Mouse (Mus musculus): ENCODE data around the gene Ccdc27. TPM values are rescaled to one million over a fixed set of nuclear protein-coding genes. Genes with fewer than 3 reads are reported as not detected.

Ccdc27 gene
- total RNA-seq, 2 experiments from 2014 or later = not detected

Other genes with a start within 250 kb of the Ccdc27 start
- gene A430005L14Rik, start 85.4 kb downstream of the Ccdc27 start, total RNA-seq (2021) = 10 to 100 TPM; 15.5 to 15.8 TPM
- 1 to 10 TPM; 1.3 to 2.2 TPM for gene Dffb, start 67.6 kb downstream of the Ccdc27 start, total RNA-seq (2021)
- gene Cep104, start 67.5 kb downstream of the Ccdc27 start, total RNA-seq (2021) = 10 to 100 TPM; 28.8 to 29.5 TPM
- 10 to 100 TPM; 38.4 to 41.6 TPM for gene Lrrc47, start 30.9 kb downstream of the Ccdc27 start, total RNA-seq (2021)
- 1 to 10 TPM; 5.4 to 5.6 TPM for gene Smim1, start 16.4 kb downstream of the Ccdc27 start, total RNA-seq (2021)
- gene Trp73, start 97.5 kb upstream of the Ccdc27 start, total RNA-seq (2021) = under 1 TPM in 1 of 2 experiments, not detected in 1; 0.15 TPM
- gene Wrap73, start 99.7 kb upstream of the Ccdc27 start, total RNA-seq (2021) = 10 to 100 TPM; 12.3 to 12.8 TPM
- 100 to 1,000 TPM; 120 to 127 TPM for gene Tprgl, start 118.0 kb upstream of the Ccdc27 start, total RNA-seq (2021)
- gene Megf6, start 128.1 kb upstream of the Ccdc27 start, total RNA-seq (2021) = 1 to 10 TPM; 3.7 to 4.6 TPM